Mouse (Mus musculus) G1E (cell line): ENCODE measurements around the gene Erv3.

Source experiments
- CTCF ChIP-seq: IDR thresholded peaks from 2 replicates; pipeline ENCODE4 v1.5.1; 2012; ENCODE audit warnings: low read depth, low read length, inconsistent platforms, mixed read lengths
- TAL1 ChIP-seq: conservative IDR thresholded peaks from 2 replicates; pipeline ENCODE4 v1.6.1; 2012; ENCODE audit warnings: low read depth, low read length, inconsistent platforms, mixed read lengths

DNA sequence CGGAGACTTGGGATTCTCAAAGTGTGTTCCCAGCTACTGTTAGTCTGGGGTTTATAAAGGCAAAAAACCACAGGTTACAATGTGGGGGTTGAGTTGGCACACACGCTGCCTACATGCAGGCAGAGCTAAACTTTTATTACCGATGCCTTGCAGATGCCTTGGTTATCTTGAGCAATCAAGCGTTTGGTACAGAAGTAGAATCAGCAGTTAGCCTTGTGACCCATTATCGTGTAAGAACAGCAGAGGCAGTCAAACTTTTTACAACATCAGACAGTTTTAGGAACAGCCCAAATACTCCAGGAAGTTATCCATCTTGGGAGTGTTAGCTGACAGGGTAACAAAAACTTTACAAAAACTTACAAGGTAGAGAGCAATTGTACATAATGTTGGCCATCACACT is at the start of gene Erv3:
- TF ChIP-seq TAL1 (peak; percentile 67), CTCF (no peak)
